Mouse (Mus musculus): ENCODE results near the gene Abhd17a. TPM values are rescaled to one million over a fixed set of nuclear protein-coding genes. Genes with fewer than 3 reads are reported as not detected.

The Abhd17a gene
- polyA plus RNA-seq, 1 experiment = 232 TPM

DNA sequence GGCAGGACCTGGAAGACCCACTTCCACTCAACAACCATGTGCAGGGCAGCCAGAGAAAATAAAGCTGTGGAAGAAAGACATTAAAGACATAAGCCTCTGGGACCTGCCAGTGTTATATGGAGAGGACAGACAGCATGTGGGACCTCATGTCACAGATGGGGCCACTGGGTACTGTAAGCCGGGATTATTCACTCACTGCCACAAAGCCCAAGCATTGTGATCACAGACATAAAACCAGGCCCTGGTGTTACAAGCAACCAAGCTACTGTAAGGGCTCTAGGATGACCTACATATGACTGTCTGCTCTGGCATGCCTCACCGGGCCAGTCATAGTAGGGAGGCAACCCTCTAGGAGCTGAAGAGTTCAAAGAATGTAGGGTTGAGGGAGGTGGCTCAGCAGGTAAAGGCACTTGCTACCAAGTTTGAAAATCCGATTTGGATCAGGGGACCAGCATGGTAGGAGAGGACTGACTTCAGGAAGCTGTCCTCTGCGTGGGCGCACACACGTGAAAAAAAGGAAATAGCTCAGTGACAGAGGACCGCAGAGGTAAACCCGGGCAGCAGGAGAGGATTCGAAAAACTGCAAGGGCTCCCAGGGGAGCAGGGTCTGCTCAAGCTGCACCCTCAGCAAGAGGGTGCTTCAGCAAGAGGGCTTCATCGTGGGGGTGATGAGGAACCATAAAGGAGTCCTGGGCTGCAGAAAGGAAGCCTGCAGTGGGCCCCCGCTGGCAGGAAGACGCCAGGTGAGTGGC, 838 bp downstream of the Abhd17a start:
- WGBS = 5% methylated on average over 12 of the region's 12 CpGs
- TF ChIP-seq POLR2A (IDR thresholded peaks at IDR 0.05; ENCODE audit: borderline replicate concordance, insufficient read depth, low read length) = no peak
- no peak for TF ChIP-seq CTCF (IDR thresholded peaks at IDR 0.05; ENCODE audit: borderline replicate concordance, insufficient read depth, low read depth, low read length)
- peak in 1 of 2 experiments; percentile 36 for DNase-seq
- no peaks in the 10 kb centered on the region for H3K27me3 ChIP-seq (ENCODE audit: control insufficient read depth, insufficient read depth, low read length)
- peaks cover 39% of the 10 kb centered on the region for H3K4me1 ChIP-seq (ENCODE audit: control insufficient read depth, insufficient read depth, low read length)
- peak overlapping the region; percentile 37 for H3K27ac ChIP-seq (ENCODE audit: insufficient read depth, low read length)
- peak overlapping the region; percentile 93 for H3K4me3 ChIP-seq (replicated peaks; ENCODE audit: insufficient read depth, low read depth, low read length)

GRCm38 (mm10) chr10:80587305-80587657, 2.9 kb downstream of the Abhd17a start:
- DNase-seq = no peak
- no peaks in the 10 kb centered on the region for H3K27me3 ChIP-seq (ENCODE audit: control insufficient read depth, insufficient read depth, low read length)
- peak overlapping the region; percentile 2; the same call in 1 of the 2 replicates for H3K27ac ChIP-seq (ENCODE audit: insufficient read depth, low read length)
- WGBS = 17% methylated on average over 4 of the region's 4 CpGs
- H3K4me1 ChIP-seq (ENCODE audit: control insufficient read depth, insufficient read depth, low read length) = peaks cover 47% of the 10 kb centered on the region
- H3K4me3 ChIP-seq (replicated peaks; ENCODE audit: insufficient read depth, low read depth, low read length) = no peak overlapping the region
- TF ChIP-seq CTCF (IDR thresholded peaks at IDR 0.05; ENCODE audit: borderline replicate concordance, insufficient read depth, low read depth, low read length) (no peak), POLR2A (IDR thresholded peaks at IDR 0.05; ENCODE audit: borderline replicate concordance, insufficient read depth, low read length) (no peak)

- H3K4me1 ChIP-seq (ENCODE audit: control insufficient read depth, insufficient read depth, low read length) = peaks cover 47% of the 10 kb centered on the region
- H3K4me3 ChIP-seq (replicated peaks; ENCODE audit: insufficient read depth, low read depth, low read length) = no peak overlapping the region
- H3K27ac ChIP-seq (ENCODE audit: insufficient read depth, low read length) = peak overlapping the region; percentile 2; the same call in 1 of the 2 replicates
- TF ChIP-seq CTCF (IDR thresholded peaks at IDR 0.05; ENCODE audit: borderline replicate concordance, insufficient read depth, low read depth, low read length) = no peak
- no peak for TF ChIP-seq POLR2A (IDR thresholded peaks at IDR 0.05; ENCODE audit: borderline replicate concordance, insufficient read depth, low read length)
- DNase-seq = no peak
- no peaks in the 10 kb centered on the region for H3K27me3 ChIP-seq (ENCODE audit: control insufficient read depth, insufficient read depth, low read length)
- 90% methylated on average over 47 of the region's 51 CpGs for WGBS
Measured at GRCm38 (mm10) chr10:80586407-80587304, 3.5 kb downstream of the Abhd17a start.

DNA sequence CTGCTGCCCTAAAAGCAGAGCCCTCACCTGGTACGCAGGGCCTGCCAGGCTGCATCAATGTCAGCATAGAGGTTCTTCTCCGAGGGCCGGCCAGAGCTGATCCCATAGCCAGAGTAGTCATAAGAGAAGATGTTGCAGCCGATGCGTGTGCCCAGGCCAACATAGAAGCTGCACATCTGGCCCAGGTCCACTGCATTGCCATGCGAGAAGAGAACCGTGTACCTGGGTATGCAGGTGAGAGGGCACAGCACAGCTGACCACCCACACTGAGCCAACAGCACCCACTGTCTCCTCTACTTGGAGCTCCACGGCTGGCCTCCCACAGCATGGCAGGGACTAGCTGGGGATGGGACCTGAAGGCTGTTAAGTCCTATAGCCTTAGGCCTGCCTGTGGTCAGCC, 4.6 kb downstream of the Abhd17a start:
- H3K27ac ChIP-seq (ENCODE audit: insufficient read depth, low read length) = no peak overlapping the region
- no peak for DNase-seq
- 87% methylated on average over 8 of the region's 8 CpGs for WGBS
- H3K27me3 ChIP-seq (ENCODE audit: control insufficient read depth, insufficient read depth, low read length) = no peaks in the 10 kb centered on the region
- no peak for TF ChIP-seq CTCF (IDR thresholded peaks at IDR 0.05; ENCODE audit: borderline replicate concordance, insufficient read depth, low read depth, low read length)
- no peak for TF ChIP-seq POLR2A (IDR thresholded peaks at IDR 0.05; ENCODE audit: borderline replicate concordance, insufficient read depth, low read length)
- H3K4me1 ChIP-seq (ENCODE audit: control insufficient read depth, insufficient read depth, low read length) = peaks cover 47% of the 10 kb centered on the region
- no peak overlapping the region for H3K4me3 ChIP-seq (replicated peaks; ENCODE audit: insufficient read depth, low read depth, low read length)

DNA sequence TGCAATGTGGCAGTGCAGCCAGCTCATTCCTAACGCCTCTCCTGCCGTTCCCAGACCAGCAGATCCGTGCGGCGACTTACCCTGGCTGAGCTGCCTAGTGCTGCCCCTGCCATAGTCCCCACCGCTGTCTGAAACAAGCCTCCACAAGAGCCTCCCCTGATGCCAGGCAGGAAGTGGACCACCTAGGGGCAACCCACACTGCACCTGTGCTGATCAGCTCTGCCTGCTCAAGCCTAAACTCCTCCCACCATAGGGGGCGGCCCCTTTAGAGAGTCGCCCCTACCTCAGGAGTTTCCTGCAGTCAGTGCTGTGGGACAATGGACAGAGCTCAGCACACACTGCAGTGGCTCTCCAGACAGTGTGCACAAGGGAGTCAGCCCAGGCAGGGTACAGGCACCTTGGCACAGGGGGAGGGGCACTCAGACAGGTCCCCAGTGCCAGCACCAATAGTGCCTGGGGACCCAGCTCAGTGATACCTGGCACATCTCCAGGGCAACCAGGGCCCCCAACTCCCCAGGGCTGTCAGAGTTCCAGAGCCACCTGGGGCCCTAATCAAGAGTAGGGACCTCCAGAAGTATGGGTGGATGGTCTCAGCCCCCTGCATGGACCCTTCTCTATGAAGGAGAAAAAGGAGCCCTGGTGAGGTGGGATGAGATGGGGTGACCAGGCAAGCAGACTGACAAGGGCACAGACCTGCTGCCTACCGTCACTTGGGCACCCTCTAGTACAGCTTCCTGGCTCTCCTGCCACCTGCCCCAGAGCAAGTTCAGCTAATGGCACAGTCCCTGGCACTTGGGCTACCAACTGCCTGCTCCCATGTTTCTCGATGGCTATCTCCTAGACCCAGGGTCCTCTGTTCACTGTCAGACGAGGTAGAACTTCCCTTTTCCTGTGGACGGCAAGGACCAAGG, 5.2 kb downstream of the Abhd17a start:
- Histone ChIP-seq H3K4me3 (replicated peaks; ENCODE audit: insufficient read depth, low read depth, low read length) (no peak overlapping the region), H3K27me3 (ENCODE audit: control insufficient read depth, insufficient read depth, low read length) (no peaks in the 10 kb centered on the region), H3K27ac (ENCODE audit: insufficient read depth, low read length) (0 out of 2 replicates have a peak overlapping the region, but pooled peaks have one; percentile 7), H3K4me1 (ENCODE audit: control insufficient read depth, insufficient read depth, low read length) (peaks cover 47% of the 10 kb centered on the region)
- no peak for DNase-seq
- no peak for TF ChIP-seq POLR2A (IDR thresholded peaks at IDR 0.05; ENCODE audit: borderline replicate concordance, insufficient read depth, low read length)
- no peak for TF ChIP-seq CTCF (IDR thresholded peaks at IDR 0.05; ENCODE audit: borderline replicate concordance, insufficient read depth, low read depth, low read length)
- 45% methylated on average over 12 of the region's 12 CpGs for WGBS

GRCm38 (mm10) chr10:80584045-80584488, 6.1 kb downstream of the Abhd17a start:
- H3K4me3 ChIP-seq (replicated peaks; ENCODE audit: insufficient read depth, low read depth, low read length) = no peak overlapping the region
- peaks cover 44% of the 10 kb centered on the region for H3K4me1 ChIP-seq (ENCODE audit: control insufficient read depth, insufficient read depth, low read length)
- WGBS = 32% methylated on average over 12 of the region's 12 CpGs
- no peak overlapping the region for H3K27ac ChIP-seq (ENCODE audit: insufficient read depth, low read length)
- no peaks in the 10 kb centered on the region for H3K27me3 ChIP-seq (ENCODE audit: control insufficient read depth, insufficient read depth, low read length)
- TF ChIP-seq POLR2A (IDR thresholded peaks at IDR 0.05; ENCODE audit: borderline replicate concordance, insufficient read depth, low read length) (no peak), CTCF (IDR thresholded peaks at IDR 0.05; ENCODE audit: borderline replicate concordance, insufficient read depth, low read depth, low read length) (no peak)
- peak; percentile 59 to 61 for DNase-seq

- no peak overlapping the region for H3K27ac ChIP-seq (ENCODE audit: insufficient read depth, low read length)
- no peak for DNase-seq
- WGBS = 78% methylated on average over 5 of the region's 5 CpGs
Measured at GRCm38 (mm10) chr10:80583047-80583446, 7.1 kb downstream of the Abhd17a start.

More at GRCm38 (mm10) chr10:80583047-80583446, 7.1 kb downstream of the Abhd17a start:
- Histone ChIP-seq H3K4me3 (replicated peaks; ENCODE audit: insufficient read depth, low read depth, low read length) (no peak overlapping the region), H3K27me3 (ENCODE audit: control insufficient read depth, insufficient read depth, low read length) (no peaks in the 10 kb centered on the region), H3K4me1 (ENCODE audit: control insufficient read depth, insufficient read depth, low read length) (peaks cover 34% of the 10 kb centered on the region)
- TF ChIP-seq CTCF (IDR thresholded peaks at IDR 0.05; ENCODE audit: borderline replicate concordance, insufficient read depth, low read depth, low read length) = no peak
- TF ChIP-seq POLR2A (IDR thresholded peaks at IDR 0.05; ENCODE audit: borderline replicate concordance, insufficient read depth, low read length) = no peak

Measured in cerebellum, adult 2 months (tissue).